Mouse (Mus musculus) limb, embryonic 15.5 days (tissue): ENCODE data around the gene Adcy10. TPM values are rescaled to one million over a fixed set of nuclear protein-coding genes. Genes with fewer than 3 reads are reported as not detected.

ENCODE experiments used
- ATAC-seq: fragments of 200-750 bp; cut with Nextera tagmentation; 2 replicates; pipeline ENCODE4 v1.8.0; 2017; ENCODE audit warnings: low read depth, moderate TSS enrichment; ENCODE audit not compliant: insufficient number of reproducible peaks, low FRiP score, low TSS enrichment
- H3K27ac ChIP-seq: fragments of 300-500 bp; sonication (generic); 2 replicates; pipeline ENCODE4 v1.5.1; 2015; ENCODE audit warnings: moderate library complexity, mild to moderate bottlenecking, inconsistent platforms
- H3K27me3 ChIP-seq: fragments of 300-500 bp; sonication (generic); 2 replicates; pipeline ENCODE4 v1.6.1; 2015; ENCODE audit warnings: inconsistent platforms
- H3K36me3 ChIP-seq: fragments of 300-500 bp; sonication (generic); 2 replicates; pipeline ENCODE4 v1.6.1; 2015; ENCODE audit warnings: inconsistent platforms
- H3K4me1 ChIP-seq: fragments of 300-500 bp; sonication (generic); 2 replicates; pipeline ENCODE4 v1.6.1; 2015; ENCODE audit warnings: inconsistent platforms
- H3K4me2 ChIP-seq: fragments of 300-500 bp; sonication (generic); 2 replicates; pipeline ENCODE4 v1.6.1; 2015; ENCODE audit warnings: mild to moderate bottlenecking, inconsistent platforms
- H3K4me3 ChIP-seq: fragments of 300-500 bp; sonication (generic); 2 replicates; pipeline ENCODE4 v1.5.1; 2015; ENCODE audit warnings: mild to moderate bottlenecking, inconsistent platforms
- H3K9ac ChIP-seq: fragments of 300-500 bp; sonication (generic); 2 replicates; pipeline ENCODE4 v1.6.1; 2015; ENCODE audit warnings: inconsistent platforms
- H3K9me3 ChIP-seq: fragments of 300-500 bp; sonication (generic); 2 replicates; pipeline ENCODE4 v1.6.1; 2016; ENCODE audit warnings: inconsistent platforms
- WGBS: fragments of 180-500 bp; shearing (Covaris S2); methylation state at CpG from one replicate; pipeline ENCODE4 v1.1.7; 2015; 5-methylcytosine and 5-hydroxymethylcytosine counted together
- polyA plus RNA-seq: library from polyadenylated mRNA; unstranded; fragments of >200 nt; fragmentation: Nextera tagmentation; extraction: Ambion mirVana; gene quantifications from 2 replicates; pipeline ENCODE4 v1.2.1, GENCODE M21; 2015

The Adcy10 gene
- polyA plus RNA-seq, 1 experiment from 2014 or later: 0.13 TPM

DNA sequence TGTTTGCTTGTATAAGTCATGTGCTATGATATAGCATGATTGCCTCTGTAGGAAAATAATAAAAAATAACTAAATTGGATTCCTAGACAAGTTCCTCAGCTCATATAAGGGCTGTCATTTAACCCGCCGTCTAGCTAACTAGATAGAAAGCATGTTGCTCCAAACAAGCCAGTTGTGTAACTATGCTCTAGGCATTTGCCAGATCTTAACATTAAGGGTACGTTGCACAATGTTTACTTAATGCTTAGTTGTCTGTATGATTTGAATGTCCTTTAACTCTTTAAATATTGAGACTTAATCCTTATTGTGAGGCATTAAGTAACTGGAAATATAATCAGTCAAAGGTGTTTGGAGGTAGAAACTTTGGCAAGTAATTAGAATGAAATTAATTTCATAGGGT, 20.4 kb upstream of the Adcy10 start:
- Histone ChIP-seq H3K9me3 (no peaks in the 10 kb centered on the region), H3K4me1 (peaks cover 5% of the 10 kb centered on the region; the same call in 1 of the 2 replicates), H3K4me3 (no peak overlapping the region), H3K4me2 (no peak overlapping the region), H3K9ac (no peak overlapping the region), H3K27ac (no peak overlapping the region), H3K36me3 (no peaks in the 10 kb centered on the region), H3K27me3 (no peaks in the 10 kb centered on the region)
- 79% methylated on average over 3 of the region's 3 CpGs for WGBS
- no peak for ATAC-seq

DNA sequence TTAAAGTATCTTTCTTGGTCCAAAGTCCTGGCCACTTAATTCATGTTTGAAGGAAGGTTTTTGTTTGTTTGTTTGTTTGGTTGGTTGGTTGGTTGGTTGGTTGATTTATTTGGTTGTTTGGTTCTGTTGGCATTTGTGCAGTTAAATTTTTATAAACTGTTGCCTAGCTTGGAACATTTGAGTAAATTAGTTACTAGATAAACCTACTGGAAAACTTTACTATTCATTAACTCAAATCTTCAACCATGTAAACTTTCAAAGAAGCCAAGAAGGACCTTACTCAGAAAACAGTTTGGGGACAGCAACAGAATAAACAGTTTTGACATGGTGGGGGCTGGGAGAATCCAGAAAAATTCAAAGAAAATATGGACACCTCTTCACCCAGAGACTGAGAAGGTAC, 16.0 kb upstream of the Adcy10 start:
- no peak overlapping the region for H3K4me2 ChIP-seq
- H3K27ac ChIP-seq: no peak overlapping the region
- H3K27me3 ChIP-seq: no peaks in the 10 kb centered on the region
- no peaks in the 10 kb centered on the region for H3K9me3 ChIP-seq
- H3K4me3 ChIP-seq: no peak overlapping the region
- no peaks in the 10 kb centered on the region for H3K36me3 ChIP-seq
- H3K9ac ChIP-seq: no peak overlapping the region
- no peak for ATAC-seq
- no peaks in the 10 kb centered on the region for H3K4me1 ChIP-seq

DNA sequence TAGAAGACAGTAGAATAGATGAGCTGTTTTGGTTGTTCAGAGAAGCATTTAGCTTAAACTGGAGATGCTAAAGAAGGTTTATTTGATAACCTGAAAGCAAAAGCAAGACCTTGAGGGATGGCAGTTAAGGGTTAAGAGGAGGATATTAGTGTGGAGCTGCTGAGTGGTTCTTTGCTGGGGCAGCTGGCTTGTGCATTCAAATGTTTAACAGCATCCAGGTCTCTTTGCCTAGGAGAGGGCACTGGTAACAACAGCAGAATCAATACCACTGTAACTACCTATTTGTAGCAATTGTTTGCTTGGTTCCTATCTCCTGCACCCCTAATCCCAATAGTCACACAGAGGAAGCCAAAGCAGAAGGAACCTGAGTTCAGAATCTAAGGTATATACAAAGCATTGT, 15.3 kb upstream of the Adcy10 start:
- Histone ChIP-seq H3K4me2 (no peak overlapping the region), H3K4me3 (no peak overlapping the region), H3K9ac (no peak overlapping the region), H3K27ac (no peak overlapping the region), H3K9me3 (no peaks in the 10 kb centered on the region), H3K4me1 (no peaks in the 10 kb centered on the region), H3K27me3 (no peaks in the 10 kb centered on the region), H3K36me3 (no peaks in the 10 kb centered on the region)
- ATAC-seq: no peak

- H3K9me3 ChIP-seq: no peaks in the 10 kb centered on the region
- H3K36me3 ChIP-seq: no peaks in the 10 kb centered on the region
- H3K4me2 ChIP-seq: no peak overlapping the region
- no peak for ATAC-seq
- H3K27me3 ChIP-seq: no peaks in the 10 kb centered on the region
- no peaks in the 10 kb centered on the region for H3K4me1 ChIP-seq
- no peak overlapping the region for H3K27ac ChIP-seq
- no peak overlapping the region for H3K4me3 ChIP-seq
- H3K9ac ChIP-seq: no peak overlapping the region
- WGBS: 91% methylated on average over 1 of the region's 1 CpGs
Measured at GRCm38 (mm10) chr1:165471490-165471889, 13.5 kb upstream of the Adcy10 start.

- no peak for ATAC-seq
- no peak overlapping the region for H3K4me3 ChIP-seq
- no peak overlapping the region for H3K27ac ChIP-seq
- no peak overlapping the region for H3K9ac ChIP-seq
- H3K27me3 ChIP-seq: no peaks in the 10 kb centered on the region
- H3K4me1 ChIP-seq: no peaks in the 10 kb centered on the region
- 84% methylated on average over 2 of the region's 2 CpGs for WGBS
- H3K9me3 ChIP-seq: no peaks in the 10 kb centered on the region
- no peak overlapping the region for H3K4me2 ChIP-seq
- peaks cover 8% of the 10 kb centered on the region for H3K36me3 ChIP-seq
Measured at GRCm38 (mm10) chr1:165486108-165486507, 1.1 kb downstream of the Adcy10 start.

DNA sequence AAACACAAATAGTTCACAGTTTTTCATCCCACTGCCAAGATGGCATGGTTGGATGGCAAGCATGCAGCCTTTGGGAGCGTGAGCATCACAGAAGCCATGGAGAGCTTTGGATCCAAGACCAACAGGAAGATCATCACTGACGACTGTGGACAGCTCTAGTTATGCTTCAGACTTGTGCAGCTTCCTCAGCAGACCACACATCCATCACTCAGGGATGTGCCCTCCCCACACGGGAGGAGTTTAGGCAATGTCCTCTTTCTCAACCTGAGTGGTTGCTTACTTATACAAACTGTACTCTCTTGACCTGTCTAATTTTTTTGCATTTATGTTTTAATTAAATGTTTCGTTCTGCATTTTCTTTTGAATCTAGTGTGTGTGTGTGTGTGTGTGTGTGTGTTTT, 4.2 kb downstream of the Adcy10 start:
- ATAC-seq: no peak
- no peak overlapping the region for H3K4me3 ChIP-seq
- no peaks in the 10 kb centered on the region for H3K9me3 ChIP-seq
- H3K36me3 ChIP-seq: no peaks in the 10 kb centered on the region; the same call in 1 of the 2 replicates
- H3K4me1 ChIP-seq: no peaks in the 10 kb centered on the region
- H3K4me2 ChIP-seq: no peak overlapping the region
- H3K27me3 ChIP-seq: no peaks in the 10 kb centered on the region
- H3K27ac ChIP-seq: no peak overlapping the region
- 82% methylated on average over 4 of the region's 4 CpGs for WGBS
- H3K9ac ChIP-seq: no peak overlapping the region

- no peak overlapping the region for H3K9ac ChIP-seq
- no peaks in the 10 kb centered on the region for H3K9me3 ChIP-seq
- WGBS: 18% methylated on average over 3 of the region's 3 CpGs
- ATAC-seq: no peak
- H3K27ac ChIP-seq: no peak overlapping the region
- H3K4me3 ChIP-seq: no peak overlapping the region
- H3K4me1 ChIP-seq: peaks cover 4% of the 10 kb centered on the region; the same call in 1 of the 2 replicates
- no peaks in the 10 kb centered on the region for H3K27me3 ChIP-seq
- H3K4me2 ChIP-seq: no peak overlapping the region
- no peaks in the 10 kb centered on the region for H3K36me3 ChIP-seq
Measured at GRCm38 (mm10) chr1:165498856-165499255, 13.9 kb downstream of the Adcy10 start.

DNA sequence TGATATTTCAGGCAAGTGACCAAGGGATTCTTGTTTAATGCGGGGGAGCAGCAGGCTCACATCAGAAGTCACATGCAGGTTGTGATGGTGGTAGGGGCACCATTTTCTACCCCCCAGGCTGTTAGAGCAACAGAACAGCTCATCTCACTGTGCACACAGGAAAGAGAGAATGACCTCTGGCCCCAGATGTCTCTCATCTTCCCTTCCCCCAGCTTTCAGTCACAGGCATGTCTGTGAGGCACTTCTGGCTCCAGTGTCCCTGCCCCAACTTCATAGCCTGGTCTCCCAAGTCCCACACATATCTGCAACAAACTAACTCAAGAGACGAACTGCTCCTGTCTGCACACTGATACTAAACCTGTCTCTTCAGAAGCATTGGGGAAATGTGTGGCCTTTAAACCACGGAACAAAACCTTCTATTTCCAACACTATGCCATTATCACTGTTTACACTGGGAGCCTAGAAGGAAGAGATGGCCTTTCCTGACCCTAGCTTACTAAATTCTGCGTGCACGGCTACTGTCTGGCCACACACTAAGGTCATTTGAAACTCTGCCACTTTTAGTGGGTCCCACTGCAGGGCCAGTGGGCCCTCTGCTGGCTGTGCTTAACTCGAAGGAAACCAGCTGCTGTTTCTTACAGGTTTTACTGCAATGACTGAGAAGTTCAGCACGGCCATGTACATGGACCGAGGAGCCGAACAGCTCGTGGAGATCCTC, 18.5 kb downstream of the Adcy10 start:
- Histone ChIP-seq H3K4me2 (no peak overlapping the region), H3K4me3 (no peak overlapping the region), H3K27ac (no peak overlapping the region), H3K9ac (no peak overlapping the region), H3K9me3 (no peaks in the 10 kb centered on the region), H3K36me3 (no peaks in the 10 kb centered on the region), H3K4me1 (peaks cover under 1% of the 10 kb centered on the region; the same call in 1 of the 2 replicates), H3K27me3 (no peaks in the 10 kb centered on the region)
- ATAC-seq: no peak
- 37% methylated on average over 10 of the region's 10 CpGs for WGBS

DNA sequence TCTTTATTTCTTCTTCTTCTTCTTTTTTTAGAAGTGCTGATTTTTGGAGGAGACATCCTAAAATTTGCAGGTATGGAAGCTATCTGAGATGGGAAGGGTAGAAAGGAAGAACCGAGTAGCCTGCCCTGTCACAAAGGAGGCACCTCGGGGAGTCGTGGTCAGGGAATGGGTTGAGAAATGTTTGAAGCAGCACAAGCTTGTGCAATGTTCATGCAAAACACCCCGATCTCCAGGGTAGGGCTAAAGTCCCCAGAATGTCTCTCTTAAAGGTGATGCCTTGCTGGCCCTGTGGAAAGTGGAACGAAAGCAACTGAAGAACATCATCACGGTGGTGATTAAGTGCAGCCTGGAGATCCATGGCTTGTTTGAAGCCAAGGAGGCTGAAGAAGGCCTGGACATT, 21.3 kb downstream of the Adcy10 start:
- no peak for ATAC-seq

DNA sequence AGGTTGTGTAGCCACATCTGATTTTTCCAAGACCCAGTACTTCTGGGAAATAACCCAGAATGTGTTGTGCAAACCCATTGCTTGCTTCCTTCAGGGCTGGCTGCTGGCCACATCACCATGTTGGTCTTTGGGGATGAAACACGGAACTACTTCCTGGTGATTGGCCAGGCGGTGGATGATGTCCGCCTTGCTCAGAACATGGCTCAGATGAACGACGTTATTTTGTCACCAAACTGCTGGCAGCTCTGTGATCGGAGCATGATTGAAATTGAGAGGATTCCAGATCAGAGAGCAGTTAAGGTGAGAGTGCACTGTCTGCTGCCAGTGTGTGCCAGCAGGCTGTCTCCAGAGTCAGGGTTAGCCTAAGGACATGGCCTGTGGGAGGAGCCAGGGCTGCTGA, 25.2 kb downstream of the Adcy10 start:
- Histone ChIP-seq H3K4me3 (no peak overlapping the region), H3K9me3 (no peaks in the 10 kb centered on the region), H3K27ac (no peak overlapping the region), H3K36me3 (no peaks in the 10 kb centered on the region), H3K9ac (no peak overlapping the region), H3K4me1 (no peaks in the 10 kb centered on the region), H3K4me2 (no peak overlapping the region), H3K27me3 (no peaks in the 10 kb centered on the region)
- no peak for ATAC-seq
- WGBS: 80% methylated on average over 6 of the region's 6 CpGs

More for the DNA sequence above, 21.3 kb downstream of the Adcy10 start:
- no peak overlapping the region for H3K9ac ChIP-seq
- H3K4me3 ChIP-seq: no peak overlapping the region
- WGBS: 92% methylated on average over 6 of the region's 6 CpGs
- no peaks in the 10 kb centered on the region for H3K4me1 ChIP-seq
- H3K27me3 ChIP-seq: no peaks in the 10 kb centered on the region
- H3K36me3 ChIP-seq: no peaks in the 10 kb centered on the region
- H3K9me3 ChIP-seq: no peaks in the 10 kb centered on the region
- H3K27ac ChIP-seq: no peak overlapping the region
- no peak overlapping the region for H3K4me2 ChIP-seq

DNA sequence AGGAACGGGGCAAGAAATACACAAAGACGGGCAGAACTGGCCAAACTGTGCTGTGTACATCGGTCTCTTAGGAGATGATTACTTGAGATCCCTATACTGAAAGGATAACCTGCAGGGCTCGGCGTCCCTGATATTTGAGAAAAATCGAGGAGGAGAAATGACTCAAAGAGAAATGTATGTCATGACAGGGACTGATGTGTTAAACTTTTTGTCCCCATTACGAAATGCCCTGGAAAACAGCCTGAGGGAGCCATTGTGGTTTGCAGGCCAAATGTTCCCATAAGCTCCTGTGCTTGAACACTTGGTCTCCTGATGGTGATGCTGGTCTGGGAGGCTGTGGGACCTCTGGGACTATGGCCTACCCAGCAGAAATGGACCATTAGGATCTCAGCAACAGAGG, 35.7 kb downstream of the Adcy10 start:
- Histone ChIP-seq H3K36me3 (no peaks in the 10 kb centered on the region), H3K4me3 (no peak overlapping the region), H3K9ac (no peak overlapping the region), H3K4me1 (no peaks in the 10 kb centered on the region), H3K4me2 (no peak overlapping the region), H3K27ac (no peak overlapping the region), H3K27me3 (no peaks in the 10 kb centered on the region), H3K9me3 (no peaks in the 10 kb centered on the region)
- WGBS: 81% methylated on average over 7 of the region's 7 CpGs
- ATAC-seq: no peak

DNA sequence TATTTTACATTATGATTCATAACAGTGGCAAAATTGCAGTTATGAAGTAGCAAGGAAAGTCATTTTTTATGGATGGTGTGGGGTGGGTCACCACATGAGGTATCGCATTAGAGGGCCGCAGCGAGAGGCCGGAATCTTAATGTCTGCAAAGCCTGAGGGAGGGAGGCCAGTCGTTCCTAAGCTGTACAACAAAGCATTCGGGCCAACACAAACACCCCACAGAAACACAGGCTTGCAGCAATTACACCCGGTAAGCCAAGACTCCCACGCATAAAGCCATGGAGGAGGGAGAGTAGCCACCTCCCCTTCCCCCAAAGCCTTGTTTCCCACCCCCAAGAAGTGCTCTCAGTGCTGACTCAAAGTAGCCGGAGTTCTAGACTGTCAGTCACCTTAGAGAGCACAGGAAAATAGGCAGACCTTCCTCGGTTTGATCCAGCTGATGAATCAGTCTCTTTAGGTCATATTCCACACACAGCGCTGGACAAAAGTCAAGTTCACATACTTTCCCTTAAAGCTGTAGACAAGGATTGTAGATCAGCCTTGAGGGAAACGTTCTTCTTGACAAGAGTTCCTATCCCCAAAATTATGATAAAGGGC, 51.2 kb downstream of the Adcy10 start:
- no peaks in the 10 kb centered on the region for H3K9me3 ChIP-seq
- 66% methylated on average over 12 of the region's 12 CpGs for WGBS
- no peak for ATAC-seq
- no peaks in the 10 kb centered on the region for H3K4me1 ChIP-seq
- H3K36me3 ChIP-seq: no peaks in the 10 kb centered on the region
- no peak overlapping the region for H3K9ac ChIP-seq
- no peak overlapping the region for H3K4me3 ChIP-seq
- no peak overlapping the region for H3K4me2 ChIP-seq
- no peaks in the 10 kb centered on the region for H3K27me3 ChIP-seq
- no peak overlapping the region for H3K27ac ChIP-seq
